Mouse (Mus musculus) olfactory bulb, adult 2 months (tissue): ENCODE measurements around the gene Tlk1. TPM values are rescaled to one million over a fixed set of nuclear protein-coding genes. Genes with fewer than 3 reads are reported as not detected.

Source experiments
- H3K27ac ChIP-seq: fragments of 200-500 bp; 2 replicates; pipeline ENCODE4 v1.5.1; 2012; ENCODE audit warnings: low read depth, low read length; ENCODE audit not compliant: insufficient read depth
- H3K4me1 ChIP-seq: fragments of 200-500 bp; 2 replicates; pipeline ENCODE4 v1.6.1; 2012; ENCODE audit warnings: low read length; ENCODE audit not compliant: control insufficient read depth, insufficient read depth
- H3K4me3 ChIP-seq: fragments of 200-500 bp; 2 replicates; pipeline ENCODE4 v1.5.1; 2012; ENCODE audit warnings: mild to moderate bottlenecking, low read depth, low read length, moderate library complexity; ENCODE audit not compliant: insufficient read depth
- CTCF ChIP-seq: fragments of 200-500 bp; IDR thresholded peaks from 2 replicates; pipeline ENCODE4 v1.5.1; 2012; ENCODE audit warnings: low read depth, mild to moderate bottlenecking, low read length, moderate library complexity; ENCODE audit not compliant: insufficient read depth
- POLR2A ChIP-seq: fragments of 200-500 bp; IDR thresholded peaks from 2 replicates; pipeline ENCODE4 v1.6.1; 2012; ENCODE audit warnings: mild to moderate bottlenecking, low read depth, low read length, moderate library complexity; ENCODE audit not compliant: insufficient read depth
- WGBS: fragments of 180-500 bp; shearing (Covaris S2); methylation state at CpG from one replicate; pipeline ENCODE4 v1.1.7; 2018; 5-methylcytosine and 5-hydroxymethylcytosine counted together
- polyA plus RNA-seq: library from polyadenylated mRNA; stranded (reverse); fragments of >200 nt; gene quantifications from 2 replicates; pipeline ENCODE4 v1.2.4, GENCODE M21; 2012; ENCODE audit warnings: low replicate concordance; ENCODE audit not compliant: missing spikeins, insufficient read depth, insufficient read length

Gene Tlk1
- polyA plus RNA-seq, 1 experiment: not detected

DNA sequence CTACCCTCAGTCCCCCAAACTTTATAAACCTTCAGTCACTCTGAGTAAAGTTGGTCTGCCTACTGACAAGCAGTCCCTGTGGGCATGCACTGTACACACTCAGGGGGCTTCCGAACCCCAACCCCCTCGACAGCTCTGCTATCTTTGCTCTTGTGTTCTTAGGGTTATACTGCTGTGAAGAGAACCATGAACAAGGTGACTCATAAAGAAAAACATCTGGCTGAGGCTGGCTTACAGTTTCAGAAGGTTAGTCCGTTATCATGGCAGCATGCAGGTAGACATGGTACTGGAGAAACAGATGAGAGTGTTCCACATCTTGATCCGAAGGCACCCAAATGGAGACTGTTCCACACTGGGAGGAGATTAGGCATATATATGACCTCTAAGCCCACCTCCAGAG lies 114.7 kb downstream of the Tlk1 start:
- Histone ChIP-seq H3K4me3 (no peak overlapping the region), H3K27ac (no peak overlapping the region), H3K4me1 (no peaks in the 10 kb centered on the region)
- TF ChIP-seq CTCF (no peak), POLR2A (no peak)
- 93% methylated on average over 4 of the region's 4 CpGs for WGBS

DNA sequence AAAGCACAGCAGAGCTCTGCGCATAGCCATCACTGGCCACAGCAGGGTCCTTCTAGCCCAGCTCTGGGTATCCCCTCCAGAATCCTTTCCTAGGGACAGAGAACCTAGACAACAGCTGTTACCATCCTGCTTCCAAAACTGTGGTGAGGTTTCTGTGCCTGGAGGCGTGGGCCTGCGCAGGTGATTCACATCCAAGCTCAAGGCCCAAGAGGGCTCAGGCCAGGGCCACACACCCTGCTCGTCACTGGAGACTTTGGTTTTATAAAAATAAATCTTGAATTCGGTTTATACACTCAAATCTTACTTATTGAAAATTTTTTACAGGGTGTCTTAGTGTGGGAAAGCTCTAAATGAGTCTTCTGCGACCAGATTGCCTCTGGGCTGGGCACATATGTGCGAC lies 115.3 kb downstream of the Tlk1 start:
- Histone ChIP-seq H3K27ac (no peak overlapping the region), H3K4me3 (no peak overlapping the region), H3K4me1 (no peaks in the 10 kb centered on the region)
- 96% methylated on average over 7 of the region's 7 CpGs for WGBS
- TF ChIP-seq POLR2A: no peak
- TF ChIP-seq CTCF: no peak

DNA sequence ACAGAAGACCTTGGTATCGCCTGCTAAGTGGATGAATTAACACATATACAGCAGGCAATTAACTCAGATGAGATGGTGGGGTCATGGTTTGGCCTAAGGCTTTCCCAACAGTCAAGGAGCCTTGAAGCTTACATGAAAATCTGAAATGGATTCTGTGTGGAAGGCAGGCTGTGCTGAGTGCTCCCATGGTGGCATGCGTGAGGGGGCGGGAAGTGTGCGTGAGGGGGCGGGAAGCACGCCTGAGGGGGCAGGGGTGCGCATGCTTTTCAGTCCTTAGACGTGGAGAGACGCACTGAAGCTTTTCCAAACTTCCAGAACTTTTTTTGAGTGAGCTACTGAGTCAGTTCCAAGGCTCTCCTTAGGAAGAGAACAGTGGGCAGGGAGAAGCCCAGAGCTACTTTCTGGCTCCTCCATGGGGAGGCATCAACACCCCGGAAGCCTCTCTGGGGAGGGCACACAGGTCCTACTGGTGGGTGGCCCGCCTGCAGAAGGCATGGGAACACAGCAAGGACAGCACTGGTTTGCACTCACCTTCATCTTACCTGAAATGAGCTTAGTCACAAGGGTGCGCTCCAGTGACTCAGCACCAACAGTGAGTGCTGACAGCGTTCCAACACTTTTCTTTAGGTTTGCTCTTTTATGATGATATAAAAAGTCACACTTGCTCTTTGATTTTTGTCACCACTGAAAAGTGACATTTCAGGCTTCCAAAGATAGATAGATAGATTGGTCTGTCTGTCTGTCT lies 116.4 kb downstream of the Tlk1 start:
- H3K4me3 ChIP-seq: no peak overlapping the region
- WGBS: 66% methylated on average over 13 of the region's 13 CpGs
- TF ChIP-seq CTCF (no peak), POLR2A (no peak)
- H3K27ac ChIP-seq: no peak overlapping the region
- peaks cover 5% of the 10 kb centered on the region for H3K4me1 ChIP-seq

DNA sequence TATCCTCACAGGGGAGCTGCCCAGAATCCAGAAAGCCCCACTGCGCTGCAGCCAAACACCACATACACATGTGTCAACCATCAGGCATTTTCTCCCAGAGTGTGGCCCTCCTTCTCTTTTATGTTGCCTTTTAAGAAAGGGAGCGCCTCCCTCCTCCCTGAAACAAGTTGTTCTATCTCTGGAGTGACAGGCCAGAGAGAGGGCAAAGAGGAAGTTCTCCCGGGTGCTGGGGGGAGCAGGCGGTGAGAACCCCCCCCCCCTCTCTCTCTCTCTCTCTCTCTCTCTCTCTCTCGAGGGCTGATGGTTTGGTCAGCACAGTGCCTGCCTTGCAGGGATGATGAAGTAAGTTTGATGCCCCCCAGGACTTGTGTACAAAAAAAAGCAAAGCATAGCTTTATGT lies 123.1 kb downstream of the Tlk1 start:
- H3K27ac ChIP-seq: no peak overlapping the region
- TF ChIP-seq POLR2A: no peak
- TF ChIP-seq CTCF: no peak
- H3K4me1 ChIP-seq: peaks cover 13% of the 10 kb centered on the region
- H3K4me3 ChIP-seq: no peak overlapping the region
- 41% methylated on average over 5 of the region's 5 CpGs for WGBS

DNA sequence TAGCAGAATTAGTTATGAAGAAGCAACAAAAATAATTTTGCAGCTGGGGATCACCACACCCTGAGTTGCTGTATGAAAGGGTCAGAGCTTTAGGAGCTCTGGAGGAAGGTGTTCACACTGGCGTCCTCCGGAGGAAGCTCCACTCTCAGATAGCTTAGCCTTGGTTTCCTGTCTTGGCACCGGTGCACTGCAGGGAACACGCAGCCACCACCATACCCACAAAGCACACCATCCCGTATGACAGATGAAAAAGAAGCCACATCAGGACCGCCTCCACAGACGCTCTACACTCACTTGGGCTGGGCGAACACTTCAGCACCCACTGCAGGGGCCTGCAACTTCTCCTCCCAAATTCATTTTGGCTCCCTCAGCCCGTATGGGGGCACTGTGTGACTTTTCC lies 124.0 kb downstream of the Tlk1 start:
- WGBS: 53% methylated on average over 9 of the region's 9 CpGs
- no peak overlapping the region for H3K4me3 ChIP-seq

DNA sequence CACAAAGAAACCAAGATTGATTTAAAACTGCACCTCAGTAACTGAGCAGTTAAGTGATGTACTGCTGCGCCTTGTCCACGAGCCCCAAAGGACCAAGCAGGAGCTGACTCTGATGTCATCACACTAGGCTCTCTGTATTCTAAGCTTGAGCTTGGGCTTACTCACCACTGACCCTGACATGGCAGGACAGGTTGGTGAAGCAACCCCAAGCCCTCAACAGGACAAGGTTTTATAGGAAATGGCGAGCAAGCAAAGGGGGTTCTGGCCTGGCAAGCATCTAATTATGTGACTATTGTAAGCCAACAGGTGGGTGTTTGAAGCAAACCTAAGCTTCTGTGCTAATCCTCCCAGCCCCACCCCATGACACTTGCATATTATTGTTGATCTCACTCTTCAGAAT lies 124.7 kb downstream of the Tlk1 start:
- Histone ChIP-seq H3K27ac (no peak overlapping the region), H3K4me3 (no peak overlapping the region), H3K4me1 (peaks cover 13% of the 10 kb centered on the region)
- 88% methylated on average over 3 of the region's 3 CpGs for WGBS
- TF ChIP-seq POLR2A (no peak), CTCF (no peak)

More for the DNA sequence above, 124.0 kb downstream of the Tlk1 start:
- peaks cover 13% of the 10 kb centered on the region for H3K4me1 ChIP-seq
- no peak overlapping the region for H3K27ac ChIP-seq
- no peak for TF ChIP-seq CTCF
- TF ChIP-seq POLR2A: no peak

DNA sequence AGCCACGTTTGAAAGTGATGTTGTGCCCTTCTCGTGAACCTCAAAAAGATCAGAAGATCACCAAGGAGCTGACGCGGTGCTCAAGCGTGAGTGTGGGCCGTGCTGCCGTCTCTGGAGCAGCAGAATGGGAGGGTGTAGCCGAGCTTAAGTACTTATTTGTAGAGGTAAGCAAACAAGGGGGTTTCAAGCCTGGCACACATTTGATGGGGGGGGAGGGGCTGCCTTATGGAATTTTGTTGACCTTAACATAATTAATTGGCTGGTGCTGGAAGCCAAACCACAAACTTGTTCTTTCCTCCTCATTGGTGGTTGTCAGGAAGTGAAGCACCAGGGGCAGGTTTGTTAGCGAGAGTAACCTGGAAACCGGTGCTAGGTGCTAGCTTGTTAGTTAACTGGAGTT lies 129.8 kb downstream of the Tlk1 start:
- H3K4me1 ChIP-seq: peaks cover 7% of the 10 kb centered on the region; the same call in 1 of the 2 replicates
- no peak overlapping the region for H3K27ac ChIP-seq
- no peak overlapping the region for H3K4me3 ChIP-seq
- 92% methylated on average over 10 of the region's 10 CpGs for WGBS
- no peak for TF ChIP-seq POLR2A
- TF ChIP-seq CTCF: no peak

DNA sequence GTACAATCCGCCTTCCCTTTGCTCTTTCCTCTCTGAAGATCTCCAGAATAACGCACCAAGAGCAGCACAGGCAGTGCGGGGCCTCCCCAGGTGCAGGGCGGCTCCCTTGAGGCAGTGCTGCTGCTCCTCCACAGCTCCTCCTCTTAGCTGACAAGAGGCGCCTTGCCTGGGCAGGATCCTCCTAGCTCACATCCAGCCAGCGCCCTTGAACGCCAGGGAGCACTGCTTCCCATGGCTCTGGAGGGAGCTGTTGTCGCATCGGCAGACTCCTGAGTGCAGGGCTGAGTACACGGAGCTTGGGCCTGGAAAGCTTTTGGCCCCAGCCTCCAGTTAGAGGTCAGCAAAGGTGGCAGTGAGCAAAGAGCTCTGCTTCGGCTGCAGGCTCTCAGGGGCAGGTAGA lies 135.3 kb downstream of the Tlk1 start:
- H3K4me1 ChIP-seq: peaks cover 23% of the 10 kb centered on the region
- H3K4me3 ChIP-seq: no peak overlapping the region
- H3K27ac ChIP-seq: no peak overlapping the region; the same call in 1 of the 2 replicates
- TF ChIP-seq POLR2A (no peak), CTCF (no peak)
- 59% methylated on average over 11 of the region's 11 CpGs for WGBS

DNA sequence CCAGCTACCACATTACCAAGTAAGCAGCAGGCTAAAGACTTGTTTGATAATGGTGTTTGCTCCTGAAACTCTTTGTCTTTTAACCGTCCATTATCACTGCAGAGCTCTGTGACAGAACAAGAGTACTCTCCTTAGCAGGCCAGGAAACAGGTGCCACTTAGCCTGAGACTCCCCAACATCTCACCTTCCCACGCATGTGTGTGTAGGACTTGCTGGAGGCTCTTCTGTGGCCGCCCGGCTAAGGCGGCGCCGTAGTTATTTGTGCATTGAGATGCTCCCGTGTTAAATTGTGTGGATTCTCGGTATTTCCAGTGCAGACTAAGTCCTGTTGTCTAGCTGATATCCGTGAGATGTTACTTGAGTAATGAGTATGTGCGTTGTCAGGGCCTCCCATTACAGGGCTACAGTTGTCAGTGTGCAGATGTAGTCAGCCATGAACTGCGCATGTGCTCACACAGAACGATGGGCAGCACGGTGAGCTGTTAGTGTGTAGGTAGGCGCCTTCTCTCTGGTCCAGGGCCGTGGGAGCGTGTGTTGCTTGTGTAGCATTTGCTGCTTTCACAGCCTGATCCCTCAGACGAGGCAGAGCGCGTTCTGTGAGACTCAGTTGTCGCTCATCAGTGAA lies 137.0 kb downstream of the Tlk1 start:
- H3K4me1 ChIP-seq: peaks cover 23% of the 10 kb centered on the region
- WGBS: 80% methylated on average over 21 of the region's 21 CpGs
- no peak overlapping the region for H3K27ac ChIP-seq
- TF ChIP-seq CTCF (no peak), POLR2A (no peak)
- no peak overlapping the region for H3K4me3 ChIP-seq

DNA sequence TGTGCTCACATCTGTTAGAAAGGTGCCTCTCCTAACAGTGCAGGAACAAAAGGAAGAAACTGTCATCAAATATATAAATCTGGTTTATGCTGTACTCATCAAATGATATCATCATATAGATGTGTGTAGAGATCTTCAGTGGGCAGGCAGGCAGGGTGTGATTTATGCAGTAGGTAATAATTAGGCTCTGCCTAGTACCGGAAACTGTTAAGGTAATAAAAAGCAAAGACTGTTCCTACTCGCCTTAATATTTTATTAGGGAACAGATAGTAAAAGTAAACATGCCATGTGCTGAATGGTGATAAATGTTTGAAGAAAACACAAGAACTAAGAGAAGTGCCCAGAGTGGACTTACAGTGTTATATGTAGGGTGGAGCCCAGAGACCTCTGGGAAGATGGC lies 143.2 kb downstream of the Tlk1 start:
- TF ChIP-seq POLR2A (no peak), CTCF (no peak)
- Histone ChIP-seq H3K27ac (no peak overlapping the region), H3K4me1 (no peaks in the 10 kb centered on the region), H3K4me3 (no peak overlapping the region)
- WGBS: 68% methylated on average over 2 of the region's 2 CpGs
